Mouse (Mus musculus) liver, embryonic 11.5 days (tissue): Measurements from ENCODE around the gene Ttc39b. TPM values are rescaled to one million over a fixed set of nuclear protein-coding genes. Genes with fewer than 3 reads are reported as not detected.

Source experiments
- ATAC-seq: fragments of 200-750 bp; cut with Nextera tagmentation; replicated peaks from 2 replicates; pipeline ENCODE4 v1.8.0; 2017; ENCODE audit warnings: moderate number of reproducible peaks, mild to moderate bottlenecking, moderate TSS enrichment, moderate library complexity; ENCODE audit not compliant: low FRiP score
- DNase-seq: peaks from one replicate; pipeline ENCODE4 v3.0.0-alpha.2; 2017; ENCODE audit warnings: low spot score
- H3K27ac ChIP-seq: fragments of 300-500 bp; sonication (generic); 2 replicates; pipeline ENCODE4 v1.5.1; 2014; ENCODE audit warnings: mild to moderate bottlenecking, low read depth, low read length, control low read depth
- H3K27me3 ChIP-seq: fragments of 300-500 bp; sonication (generic); replicated peaks from 2 replicates; pipeline ENCODE4 v1.6.1; 2014; ENCODE audit warnings: low read length, mixed read lengths; ENCODE audit not compliant: control insufficient read depth, insufficient read depth
- H3K36me3 ChIP-seq: fragments of 300-500 bp; sonication (generic); 2 replicates; pipeline ENCODE4 v1.6.1; 2014; ENCODE audit warnings: mild to moderate bottlenecking, low read length, moderate library complexity, mixed read lengths; ENCODE audit not compliant: control insufficient read depth, insufficient read depth
- H3K4me1 ChIP-seq: fragments of 300-500 bp; sonication (generic); replicated peaks from 2 replicates; pipeline ENCODE4 v1.6.1; 2014; ENCODE audit warnings: low read length, mixed read lengths; ENCODE audit not compliant: control insufficient read depth, insufficient read depth
- H3K4me2 ChIP-seq: fragments of 300-500 bp; sonication (generic); 2 replicates; pipeline ENCODE4 v1.6.1; 2014; ENCODE audit warnings: mild to moderate bottlenecking, control low read depth, moderate library complexity
- H3K4me3 ChIP-seq: fragments of 300-500 bp; sonication (generic); 2 replicates; pipeline ENCODE4 v1.5.1; 2014; ENCODE audit warnings: low read depth, low read length, control low read depth
- H3K9ac ChIP-seq: fragments of 300-500 bp; sonication (generic); 2 replicates; pipeline ENCODE4 v1.6.1; 2014; ENCODE audit warnings: low read depth, low read length, control low read depth
- H3K9me3 ChIP-seq: fragments of 300-500 bp; sonication (generic); 2 replicates; pipeline ENCODE4 v1.6.1; 2016; ENCODE audit warnings: low read length, inconsistent platforms, mixed read lengths; ENCODE audit not compliant: control insufficient read depth
- WGBS: fragments of 180-500 bp; shearing (Covaris S2); extraction: QIAGEN DNeasy Blood & Tissue Kit; methylation state at CpG from one replicate; pipeline ENCODE4 v1.1.7; 2014; 5-methylcytosine and 5-hydroxymethylcytosine counted together
- polyA plus RNA-seq: library from polyadenylated mRNA; unstranded; fragments of >200 nt; fragmentation: Nextera tagmentation; extraction: Ambion mirVana; gene quantifications from 2 replicates; pipeline ENCODE4 v1.2.1, GENCODE M21; 2014

The Ttc39b gene
- polyA plus RNA-seq, 1 experiment from 2014 or later: 5.1 TPM

- 72% methylated on average over 7 of the region's 7 CpGs for WGBS
- Histone ChIP-seq H3K4me3 (no peak overlapping the region), H3K27ac (peak overlapping the region; percentile 11; the same call in 1 of the 2 replicates), H3K27me3 (no peaks in the 10 kb centered on the region), H3K9me3 (no peaks in the 10 kb centered on the region), H3K36me3 (no peaks in the 10 kb centered on the region), H3K9ac (no peak overlapping the region), H3K4me1 (0 out of 2 replicates have a peak, but pooled peaks cover 8% of the 10 kb centered on the region), H3K4me2 (no peak overlapping the region; the same call in 1 of the 2 replicates)
- no peak; the same call in 1 of the 2 replicates for ATAC-seq
- no peak for DNase-seq
Observed at GRCm38 (mm10) chr4:83314261-83314793, 9.7 kb downstream of the Ttc39b start.

DNA sequence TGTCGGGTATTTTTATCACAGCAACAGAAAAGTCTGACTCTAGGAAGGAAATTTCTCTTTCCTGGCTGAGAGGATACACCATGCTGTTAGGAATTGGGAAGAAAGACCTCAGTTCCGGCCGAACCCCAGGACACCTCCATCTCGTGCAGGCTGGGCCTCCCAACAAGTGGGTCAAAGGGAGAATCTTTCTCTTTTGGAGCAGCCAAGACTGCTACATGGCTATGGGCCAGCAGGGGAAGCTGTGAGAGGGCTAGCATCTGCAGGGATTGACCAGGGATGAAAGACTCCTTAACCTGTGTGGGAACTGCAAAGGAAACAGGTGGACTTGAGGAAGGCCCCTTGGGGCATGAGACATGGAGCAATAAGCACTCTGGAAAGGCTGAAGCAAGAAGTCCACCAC lies 11.7 kb downstream of the Ttc39b start:
- DNase-seq (no peak), ATAC-seq (no peak)
- H3K27ac ChIP-seq: no peak overlapping the region
- WGBS: 75% methylated on average over 4 of the region's 4 CpGs
- no peaks in the 10 kb centered on the region for H3K9me3 ChIP-seq
- no peaks in the 10 kb centered on the region for H3K36me3 ChIP-seq
- H3K27me3 ChIP-seq: no peaks in the 10 kb centered on the region
- no peak overlapping the region for H3K4me2 ChIP-seq
- H3K9ac ChIP-seq: no peak overlapping the region
- no peak overlapping the region for H3K4me3 ChIP-seq
- 0 out of 2 replicates have a peak, but pooled peaks cover 12% of the 10 kb centered on the region for H3K4me1 ChIP-seq

GRCm38 (mm10) chr4:83311481-83311880 lies 12.6 kb downstream of the Ttc39b start:
- H3K9me3 ChIP-seq: no peaks in the 10 kb centered on the region
- ATAC-seq: no peak
- H3K27me3 ChIP-seq: no peaks in the 10 kb centered on the region
- H3K9ac ChIP-seq: no peak overlapping the region
- 0 out of 2 replicates have a peak, but pooled peaks cover 10% of the 10 kb centered on the region for H3K4me1 ChIP-seq
- WGBS: 86% methylated on average over 8 of the region's 8 CpGs
- H3K4me3 ChIP-seq: no peak overlapping the region
- no peak overlapping the region for H3K27ac ChIP-seq
- H3K36me3 ChIP-seq: no peaks in the 10 kb centered on the region
- DNase-seq: no peak
- no peak overlapping the region for H3K4me2 ChIP-seq

DNA sequence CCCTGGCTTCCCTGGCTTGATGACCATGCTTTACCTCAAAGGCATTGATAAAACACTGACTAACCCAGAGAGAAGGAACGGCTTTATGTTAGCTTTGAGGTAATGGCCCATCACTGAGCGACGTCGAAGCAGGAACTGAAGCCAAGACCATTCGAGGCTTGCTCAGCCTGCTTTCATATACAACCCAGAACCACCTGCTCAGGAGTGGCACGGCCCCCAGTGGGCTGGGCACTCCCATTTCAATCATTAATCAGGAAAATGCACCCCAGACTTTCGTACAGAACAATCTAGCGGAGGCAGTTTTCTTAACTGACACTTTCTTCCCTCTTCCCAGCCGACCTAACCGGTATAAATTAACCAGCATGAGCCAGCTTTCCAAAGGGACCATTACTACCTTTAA lies 13.1 kb downstream of the Ttc39b start:
- Histone ChIP-seq H3K9ac (no peak overlapping the region), H3K27me3 (no peaks in the 10 kb centered on the region), H3K27ac (no peak overlapping the region), H3K4me2 (no peak overlapping the region), H3K9me3 (no peaks in the 10 kb centered on the region), H3K4me3 (no peak overlapping the region), H3K4me1 (0 out of 2 replicates have a peak, but pooled peaks cover 10% of the 10 kb centered on the region), H3K36me3 (no peaks in the 10 kb centered on the region)
- DNase-seq (no peak), ATAC-seq (no peak)
- 82% methylated on average over 10 of the region's 10 CpGs for WGBS

- DNase-seq: no peak
- Histone ChIP-seq H3K27me3 (no peaks in the 10 kb centered on the region), H3K36me3 (no peaks in the 10 kb centered on the region), H3K4me2 (no peak overlapping the region), H3K9me3 (no peaks in the 10 kb centered on the region), H3K4me1 (0 out of 2 replicates have a peak, but pooled peaks cover 4% of the 10 kb centered on the region), H3K27ac (no peak overlapping the region), H3K9ac (no peak overlapping the region), H3K4me3 (no peak overlapping the region)
- 67% methylated on average over 3 of the region's 3 CpGs for WGBS
- no peak for ATAC-seq
Observed at GRCm38 (mm10) chr4:83308914-83309313, 15.1 kb downstream of the Ttc39b start.

DNA sequence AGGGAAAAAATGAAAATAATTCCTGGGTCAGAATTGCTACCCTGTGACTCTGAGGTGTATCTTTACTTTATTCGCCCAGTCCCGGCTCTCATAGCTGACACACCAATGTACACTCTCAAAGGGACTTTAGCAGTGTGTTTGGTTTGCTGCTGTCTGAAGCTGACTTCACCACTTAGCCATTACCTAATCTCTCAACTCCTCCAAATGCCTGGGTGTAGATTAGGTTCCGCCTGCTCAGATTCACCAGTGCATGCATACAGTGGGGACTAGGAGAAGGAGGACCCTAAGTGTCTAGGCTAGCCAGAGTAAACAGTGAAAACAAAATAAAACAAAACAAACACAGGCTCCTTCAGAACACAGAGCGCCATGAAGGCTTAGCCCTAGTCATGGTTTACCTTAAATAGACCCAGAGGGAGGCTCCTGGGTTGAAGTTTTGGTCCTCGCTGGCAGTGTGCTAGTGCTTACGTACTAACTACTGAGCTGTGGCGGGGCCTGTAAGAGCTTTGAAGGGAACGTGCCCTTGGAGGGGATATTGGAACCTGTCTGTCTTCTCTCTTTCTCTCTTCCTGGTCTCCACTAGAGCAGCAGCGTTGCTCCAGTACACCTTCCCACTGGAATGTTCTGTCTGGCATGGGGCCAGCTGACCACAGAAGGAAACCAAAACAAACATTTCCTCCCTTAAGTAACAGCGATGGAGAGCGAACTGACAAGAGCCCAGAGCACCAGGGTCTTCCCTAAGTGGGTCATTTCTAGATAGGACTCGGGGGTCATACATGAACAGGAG lies 16.2 kb downstream of the Ttc39b start:
- H3K9me3 ChIP-seq: no peaks in the 10 kb centered on the region
- no peak overlapping the region for H3K27ac ChIP-seq
- no peaks in the 10 kb centered on the region for H3K36me3 ChIP-seq
- H3K4me2 ChIP-seq: no peak overlapping the region
- DNase-seq (no peak), ATAC-seq (no peak)
- H3K4me3 ChIP-seq: no peak overlapping the region
- no peak overlapping the region for H3K9ac ChIP-seq
- H3K4me1 ChIP-seq: 0 out of 2 replicates have a peak, but pooled peaks cover 4% of the 10 kb centered on the region
- WGBS: 63% methylated on average over 12 of the region's 12 CpGs
- H3K27me3 ChIP-seq: no peaks in the 10 kb centered on the region

- 71% methylated on average over 7 of the region's 7 CpGs for WGBS
- Histone ChIP-seq H3K27ac (no peak overlapping the region), H3K4me1 (0 out of 2 replicates have a peak, but pooled peaks cover 4% of the 10 kb centered on the region), H3K36me3 (no peaks in the 10 kb centered on the region), H3K4me2 (no peak overlapping the region), H3K27me3 (no peaks in the 10 kb centered on the region), H3K9me3 (no peaks in the 10 kb centered on the region), H3K9ac (no peak overlapping the region), H3K4me3 (no peak overlapping the region)
- no peak for ATAC-seq
- DNase-seq: no peak
Observed at GRCm38 (mm10) chr4:83306879-83307278, 17.2 kb downstream of the Ttc39b start.

DNA sequence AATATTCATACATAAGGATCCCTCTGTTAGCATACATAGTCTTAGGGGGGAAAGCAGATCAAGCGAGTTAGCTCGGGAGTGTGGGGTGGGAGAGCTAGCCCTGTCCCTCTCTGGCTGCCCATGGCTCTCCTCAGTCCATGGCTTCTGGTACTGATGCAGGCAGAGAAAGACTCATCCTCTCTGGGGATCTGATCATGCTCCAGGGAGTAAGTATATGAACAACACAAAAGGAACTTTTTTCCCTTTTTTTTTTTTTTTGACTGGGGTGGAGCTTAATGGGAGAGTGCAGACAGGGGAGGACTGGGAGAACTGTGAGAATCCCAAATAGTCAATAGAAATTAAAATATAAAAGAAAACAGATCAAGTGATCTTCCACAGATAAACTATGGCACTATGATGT lies 19.0 kb downstream of the Ttc39b start:
- ATAC-seq (no peak), DNase-seq (no peak)
- WGBS: 86% methylated on average over 2 of the region's 2 CpGs
- Histone ChIP-seq H3K27ac (no peak overlapping the region), H3K4me3 (no peak overlapping the region), H3K4me2 (no peak overlapping the region), H3K36me3 (no peaks in the 10 kb centered on the region), H3K9me3 (no peaks in the 10 kb centered on the region), H3K4me1 (0 out of 2 replicates have a peak, but pooled peaks cover 4% of the 10 kb centered on the region), H3K9ac (no peak overlapping the region), H3K27me3 (no peaks in the 10 kb centered on the region)
